Mouse (Mus musculus): ENCODE data around the gene Atxn7l2. TPM values are rescaled to one million over a fixed set of nuclear protein-coding genes. Genes with fewer than 3 reads are reported as not detected.
A peak's percentile ranks its signal among the peaks of the same experiment; 100 is the strongest.

Gene Atxn7l2
- polyA plus RNA-seq, 1 experiment from 2014 or later = 24.0 TPM

DNA sequence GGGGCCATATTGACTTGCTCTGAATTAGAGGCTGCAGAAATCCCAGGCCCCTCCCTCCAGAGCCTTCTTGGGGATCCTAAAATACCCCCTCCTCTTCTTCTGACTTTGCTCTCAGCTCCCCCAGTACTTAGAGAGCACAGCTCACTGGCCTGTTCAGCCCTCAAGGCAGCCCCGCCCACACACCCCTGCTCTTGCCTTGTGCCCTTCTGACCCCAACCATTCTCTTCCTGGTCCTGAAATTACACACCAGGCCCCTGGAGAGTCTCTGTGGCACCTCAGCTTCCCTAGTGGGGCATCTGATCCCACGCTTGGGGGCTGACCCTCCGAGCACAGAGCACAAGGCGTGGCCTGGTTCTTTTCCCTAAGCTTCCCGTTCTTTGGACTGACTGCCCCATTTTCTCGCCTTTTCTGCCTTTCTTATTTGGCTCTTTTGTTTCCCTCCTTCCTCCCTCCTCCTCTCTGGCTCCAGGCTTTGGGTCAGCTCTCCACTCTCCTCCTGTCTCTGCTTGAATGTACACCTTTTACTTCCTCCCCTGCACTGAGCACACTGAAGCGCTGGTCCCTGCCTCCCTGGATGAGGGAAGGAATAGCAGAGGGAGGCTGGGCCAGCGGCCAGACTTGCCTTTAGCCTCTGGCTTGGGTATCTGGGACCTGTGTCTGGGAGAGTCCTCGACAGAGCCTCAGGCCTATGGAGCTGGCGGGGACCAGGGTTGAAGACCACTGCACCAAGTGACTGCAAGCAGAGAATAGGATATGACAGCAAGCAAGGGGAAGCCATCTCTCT, 45.0 kb downstream of the Atxn7l2 start:
- H3K36me3 ChIP-seq (replicated peaks) = no peaks in the 10 kb centered on the region
- H3K4me2 ChIP-seq = peak overlapping the region; percentile 6; the same call in 1 of the 2 replicates
- H3K27me3 ChIP-seq = peaks cover 13% of the 10 kb centered on the region
- no peaks in the 10 kb centered on the region for H3K9me3 ChIP-seq
- H3K4me1 ChIP-seq = peaks cover 48% of the 10 kb centered on the region
- no peak overlapping the region for H3K9ac ChIP-seq
- peak; percentile 13; the same call in 1 of the 2 replicates for ATAC-seq (ENCODE audit: low FRiP score)
- H3K4me3 ChIP-seq (replicated peaks) = no peak overlapping the region
- peak overlapping the region; percentile 79 for H3K27ac ChIP-seq
- 20% methylated on average over 10 of the region's 10 CpGs for WGBS

- H3K4me3 ChIP-seq (replicated peaks) = no peak overlapping the region
- H3K9ac ChIP-seq = no peak overlapping the region
- peak overlapping the region; percentile 34 for H3K4me2 ChIP-seq
- peaks cover 48% of the 10 kb centered on the region for H3K4me1 ChIP-seq
- 18% methylated on average over 9 of the region's 9 CpGs for WGBS
- H3K27me3 ChIP-seq = peaks cover 13% of the 10 kb centered on the region
- no peak overlapping the region for H3K27ac ChIP-seq
- no peaks in the 10 kb centered on the region for H3K9me3 ChIP-seq
- no peaks in the 10 kb centered on the region for H3K36me3 ChIP-seq (replicated peaks)
- peak; percentile 72 for ATAC-seq (ENCODE audit: low FRiP score)
These were observed 45.9 kb downstream of the Atxn7l2 start for GRCm38 (mm10) chr3:108164807-108165206.

DNA sequence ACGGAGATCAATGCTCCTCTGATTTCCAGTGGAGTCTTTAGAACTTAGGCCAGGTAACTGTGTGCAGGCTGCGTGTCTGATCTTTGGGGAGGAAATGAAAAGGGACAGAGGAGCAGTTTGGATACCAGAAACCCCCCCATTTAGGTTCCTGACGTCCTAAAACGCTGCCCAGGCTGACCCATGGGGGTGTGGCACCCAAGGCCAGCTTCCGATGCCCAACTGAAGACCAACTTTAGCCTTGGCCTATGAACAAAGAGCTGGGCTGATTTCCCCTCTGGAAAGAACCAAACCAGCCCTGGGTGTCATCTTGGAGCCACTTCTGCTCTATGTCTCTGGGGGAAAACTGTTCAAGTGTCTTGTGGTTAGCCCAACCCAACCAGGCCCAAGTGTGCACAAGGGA, 46.6 kb downstream of the Atxn7l2 start:
- H3K9me3 ChIP-seq = no peaks in the 10 kb centered on the region
- no peak for ATAC-seq (ENCODE audit: low FRiP score)
- peaks cover 46% of the 10 kb centered on the region for H3K4me1 ChIP-seq
- peaks cover 13% of the 10 kb centered on the region for H3K27me3 ChIP-seq
- no peak overlapping the region for H3K27ac ChIP-seq
- WGBS = 72% methylated on average over 5 of the region's 5 CpGs
- H3K9ac ChIP-seq = no peak overlapping the region
- no peaks in the 10 kb centered on the region for H3K36me3 ChIP-seq (replicated peaks)
- H3K4me2 ChIP-seq = no peak overlapping the region
- H3K4me3 ChIP-seq (replicated peaks) = no peak overlapping the region

GRCm38 (mm10) chr3:108158383-108159037, 52.2 kb downstream of the Atxn7l2 start:
- no peaks in the 10 kb centered on the region; the same call in 1 of the 2 replicates for H3K27me3 ChIP-seq
- 52% methylated on average over 9 of the region's 9 CpGs for WGBS
- H3K4me3 ChIP-seq (replicated peaks) = no peak overlapping the region
- ATAC-seq (ENCODE audit: low FRiP score) = peak; percentile 39; the same call in 1 of the 2 replicates
- no peak overlapping the region for H3K9ac ChIP-seq
- H3K27ac ChIP-seq = peak overlapping the region; percentile 62
- peaks cover 20% of the 10 kb centered on the region for H3K4me1 ChIP-seq
- H3K9me3 ChIP-seq = no peaks in the 10 kb centered on the region
- no peaks in the 10 kb centered on the region for H3K36me3 ChIP-seq (replicated peaks)
- no peak overlapping the region for H3K4me2 ChIP-seq

- WGBS = 50% methylated on average over 4 of the region's 4 CpGs
- no peak for ATAC-seq (ENCODE audit: low FRiP score)
- H3K27me3 ChIP-seq = no peaks in the 10 kb centered on the region
- no peaks in the 10 kb centered on the region for H3K36me3 ChIP-seq (replicated peaks)
- H3K9me3 ChIP-seq = no peaks in the 10 kb centered on the region
- no peak within 1 kb of the TSS for H3K4me2 ChIP-seq
- no peak within 1 kb of the TSS for H3K27ac ChIP-seq
- H3K4me3 ChIP-seq (replicated peaks) = no peak within 1 kb of the TSS
- peaks cover 20% of the 10 kb centered on the region for H3K4me1 ChIP-seq
- no peak within 1 kb of the TSS for H3K9ac ChIP-seq
These were observed 56.1 kb downstream of the Atxn7l2 start, which contains the start of gene Gpr61 for GRCm38 (mm10) chr3:108154656-108155055. Gpr61 (minus strand) TSS chr3:108154882.

GRCm38 (mm10) chr3:108152290-108152689, 58.4 kb downstream of the Atxn7l2 start:
- Histone ChIP-seq H3K4me2 (no peak overlapping the region), H3K4me3 (replicated peaks) (no peak overlapping the region), H3K27me3 (no peaks in the 10 kb centered on the region), H3K9ac (no peak overlapping the region), H3K4me1 (peaks cover 9% of the 10 kb centered on the region), H3K9me3 (no peaks in the 10 kb centered on the region), H3K27ac (no peak overlapping the region), H3K36me3 (replicated peaks) (no peaks in the 10 kb centered on the region)
- WGBS = 92% methylated on average over 3 of the region's 3 CpGs
- ATAC-seq (ENCODE audit: low FRiP score) = no peak

Other genes starting within 250 kb of the Atxn7l2 start
- not detected in 2 replicates for gene Gstm3, start 241.7 kb downstream of the Atxn7l2 start, polyA plus RNA-seq (2016; fragmentation: Nextera tagmentation; extraction: Ambion mirVana)
- gene Gstm2, start 224.5 kb downstream of the Atxn7l2 start, polyA plus RNA-seq (2016; fragmentation: Nextera tagmentation; extraction: Ambion mirVana) = 7.2 and 9.3 TPM in 2 replicates
- 23.7 and 29.7 TPM in 2 replicates for gene Gstm1, start 193.0 kb downstream of the Atxn7l2 start, polyA plus RNA-seq (2016; fragmentation: Nextera tagmentation; extraction: Ambion mirVana)
- 11.3 and 12.2 TPM in 2 replicates for gene Gstm4, start 166.0 kb downstream of the Atxn7l2 start, polyA plus RNA-seq (2016; fragmentation: Nextera tagmentation; extraction: Ambion mirVana)
- 47.3 and 50.5 TPM in 2 replicates for gene Ampd2, start 124.3 kb downstream of the Atxn7l2 start, polyA plus RNA-seq (2016; fragmentation: Nextera tagmentation; extraction: Ambion mirVana)
- gene Gnat2, start 118.1 kb downstream of the Atxn7l2 start, polyA plus RNA-seq (2016; fragmentation: Nextera tagmentation; extraction: Ambion mirVana) = 0.44 and 0.86 TPM in 2 replicates
- gene Gnai3, start 64.8 kb downstream of the Atxn7l2 start, polyA plus RNA-seq (2016; fragmentation: Nextera tagmentation; extraction: Ambion mirVana) = 198 and 205 TPM in 2 replicates
- gene Gpr61, start 56.1 kb downstream of the Atxn7l2 start, polyA plus RNA-seq (2016; fragmentation: Nextera tagmentation; extraction: Ambion mirVana) = 0.44 and 0.63 TPM in 2 replicates
- gene Amigo1, start 24.6 kb downstream of the Atxn7l2 start, polyA plus RNA-seq (2016; fragmentation: Nextera tagmentation; extraction: Ambion mirVana) = 7.5 and 8.9 TPM in 2 replicates
- gene Cyb561d1, start 9.7 kb downstream of the Atxn7l2 start, polyA plus RNA-seq (2016; fragmentation: Nextera tagmentation; extraction: Ambion mirVana) = 4.3 and 5.6 TPM in 2 replicates
- 2.6 and 2.8 TPM in 2 replicates for gene Sypl2, start 15.7 kb upstream of the Atxn7l2 start, polyA plus RNA-seq (2016; fragmentation: Nextera tagmentation; extraction: Ambion mirVana)
- 229 and 241 TPM in 2 replicates for gene Psma5, start 46.0 kb upstream of the Atxn7l2 start, polyA plus RNA-seq (2016; fragmentation: Nextera tagmentation; extraction: Ambion mirVana)
- gene Sort1, start 73.1 kb upstream of the Atxn7l2 start, polyA plus RNA-seq (2016; fragmentation: Nextera tagmentation; extraction: Ambion mirVana) = 23.3 and 30.8 TPM in 2 replicates
- gene Mybphl, start 154.0 kb upstream of the Atxn7l2 start, polyA plus RNA-seq (2016; fragmentation: Nextera tagmentation; extraction: Ambion mirVana) = 0.15 and 0.31 TPM in 2 replicates
- gene Psrc1, start 172.9 kb upstream of the Atxn7l2 start, polyA plus RNA-seq (2016; fragmentation: Nextera tagmentation; extraction: Ambion mirVana) = 82.6 and 83.1 TPM in 2 replicates
- 60.4 and 61.3 TPM in 2 replicates for gene Celsr2, start 204.6 kb upstream of the Atxn7l2 start, polyA plus RNA-seq (2016; fragmentation: Nextera tagmentation; extraction: Ambion mirVana)
- 186 and 205 TPM in 2 replicates for gene Sars, start 234.3 kb upstream of the Atxn7l2 start, polyA plus RNA-seq (2016; fragmentation: Nextera tagmentation; extraction: Ambion mirVana)